Mouse (Mus musculus) kidney, adult 11 months (tissue): ENCODE measurements around the gene Tbc1d13.
"Not testable (repeated sequence)": the region's sequence is repeated elsewhere in the genome, so short reads cannot be mapped to it uniquely, and the experiment has no call there.

Experiments used
- DNase-seq: peaks from one replicate; pipeline ENCODE4 v3.0.0; 2022

Tbc1d13 gene

DNA sequence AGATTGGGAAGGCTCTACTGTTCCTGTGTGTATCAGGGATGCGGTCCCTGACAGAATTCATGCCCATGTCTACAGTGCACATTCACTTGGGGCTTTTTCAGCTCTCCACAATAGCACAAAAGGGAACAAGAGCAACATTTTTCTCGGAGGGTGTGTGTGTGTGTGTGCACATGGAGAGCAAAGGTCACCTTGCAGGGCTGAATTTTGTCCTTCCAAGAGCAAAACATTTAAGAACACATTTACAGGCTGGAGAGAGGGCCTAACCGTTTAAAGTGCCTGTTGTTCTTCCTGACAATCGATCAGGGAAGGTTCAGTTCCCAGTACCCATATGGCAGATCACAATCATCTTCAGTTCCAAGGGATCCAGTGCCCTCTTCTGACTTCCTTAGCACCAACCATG lies 3.4 kb upstream of the Tbc1d13 start:
- DNase-seq, result peak; percentile 58

GRCm38 (mm10) chr2:30131240-30131639 lies 2.3 kb upstream of the Tbc1d13 start:
- DNase-seq, result not testable (repeated sequence)

- DNase-seq, result peak; percentile 89
Observed at GRCm38 (mm10) chr2:30132801-30133612, 539 bp upstream of the Tbc1d13 start.

DNA sequence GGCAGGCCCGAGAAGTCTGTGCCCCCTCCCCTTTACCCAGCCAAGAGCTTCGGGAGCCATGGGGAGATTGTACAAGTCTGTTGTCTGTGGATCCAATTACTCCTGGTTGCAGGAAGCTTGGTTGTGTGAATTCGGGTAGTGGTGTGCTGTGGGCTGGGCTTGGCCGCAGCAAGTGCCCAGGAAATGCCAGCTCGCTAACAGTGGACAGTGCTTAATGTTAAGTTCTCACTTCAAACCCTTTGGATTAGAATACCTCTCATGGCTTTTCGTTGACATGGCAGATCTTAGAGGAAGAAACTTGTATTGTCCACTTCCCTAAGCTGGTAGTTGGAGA lies 799 bp downstream of the Tbc1d13 start:
- no peak for DNase-seq

- DNase-seq, result peak; percentile 85
Observed at GRCm38 (mm10) chr2:30134928-30135620, 1.5 kb downstream of the Tbc1d13 start.

GRCm38 (mm10) chr2:30136458-30136857 lies 2.9 kb downstream of the Tbc1d13 start:
- peak; percentile 65 for DNase-seq

DNA sequence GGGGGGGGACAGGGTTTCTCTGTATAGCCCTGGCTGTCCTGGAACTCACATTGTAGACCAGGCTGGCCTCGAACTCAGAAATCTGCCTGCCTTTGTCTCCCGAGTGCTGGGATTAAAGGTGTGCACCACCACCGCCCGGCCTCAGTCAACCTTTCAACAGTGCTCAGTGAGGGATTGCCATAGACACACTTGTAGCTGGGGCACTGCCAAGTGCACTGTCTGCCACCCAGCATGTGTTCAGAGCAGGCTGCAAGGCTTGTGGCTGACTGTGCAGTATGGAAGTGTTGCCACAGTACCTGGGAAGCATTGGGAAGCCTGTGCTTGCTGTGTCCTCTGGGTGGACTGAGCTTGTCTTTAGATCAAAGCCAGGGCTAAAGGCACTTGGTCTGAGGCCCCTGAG lies 6.5 kb downstream of the Tbc1d13 start:
- DNase-seq, result not testable (repeated sequence)

GRCm38 (mm10) chr2:30144436-30144835 lies 10.9 kb downstream of the Tbc1d13 start:
- DNase-seq, result no peak

- peak; percentile 91 for DNase-seq
Observed at GRCm38 (mm10) chr2:30147466-30147865, 13.9 kb downstream of the Tbc1d13 start.

DNA sequence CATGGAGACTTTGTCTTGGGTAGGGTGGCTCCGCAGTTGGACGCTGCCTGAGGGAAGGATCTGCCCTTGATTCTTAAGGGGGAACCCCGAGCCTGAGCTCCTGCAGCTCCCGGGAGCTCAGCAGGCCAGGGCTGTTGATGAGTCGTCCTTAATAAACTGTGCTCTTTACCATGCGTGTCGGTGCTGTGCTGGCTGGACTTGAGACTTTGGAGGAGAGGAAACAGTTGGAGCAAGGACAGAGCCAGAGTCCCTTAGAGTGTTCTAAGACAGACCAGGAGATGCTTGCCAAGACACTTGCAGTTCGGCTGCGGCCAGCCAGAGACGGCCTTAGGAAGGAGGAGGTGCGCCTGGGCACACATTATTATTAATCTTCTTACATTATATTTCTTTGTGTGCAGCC lies 18.3 kb downstream of the Tbc1d13 start:
- peak; percentile 73 for DNase-seq

- DNase-seq, result no peak
Observed at GRCm38 (mm10) chr2:30152616-30153015, 19.1 kb downstream of the Tbc1d13 start.

DNA sequence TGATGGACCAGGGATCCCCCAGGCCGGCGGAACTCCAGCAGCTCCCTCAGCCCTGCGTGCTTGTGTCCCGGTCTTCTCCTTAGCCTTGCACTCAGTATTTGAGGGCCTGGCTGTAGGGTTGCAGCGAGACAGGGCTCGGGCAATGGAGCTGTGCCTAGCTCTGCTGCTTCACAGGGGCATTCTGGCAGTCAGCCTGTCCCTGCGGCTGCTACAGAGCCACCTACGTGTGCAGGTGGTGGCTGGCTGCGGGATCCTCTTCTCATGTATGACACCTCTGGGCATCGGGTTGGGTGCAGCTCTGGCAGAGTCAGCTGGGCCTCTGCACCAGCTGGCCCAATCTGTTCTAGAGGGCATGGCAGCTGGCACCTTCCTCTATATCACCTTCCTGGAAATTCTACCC lies 26.3 kb downstream of the Tbc1d13 start:
- not testable (repeated sequence) for DNase-seq

- no peak for DNase-seq
Observed at GRCm38 (mm10) chr2:30161809-30162208, 28.3 kb downstream of the Tbc1d13 start.

- DNase-seq, result no peak
Observed at GRCm38 (mm10) chr2:30164340-30164932, 30.9 kb downstream of the Tbc1d13 start.

GRCm38 (mm10) chr2:30166677-30167076 lies 33.1 kb downstream of the Tbc1d13 start:
- DNase-seq, result no peak

GRCm38 (mm10) chr2:30171371-30171996 lies 37.9 kb downstream of the Tbc1d13 start, which contains the start of gene Endog:
TSS of gene Endog (plus strand) at chr2:30171493.
- peak; percentile 92 for DNase-seq

- DNase-seq, result no peak
Observed at GRCm38 (mm10) chr2:30171997-30172382, 38.4 kb downstream of the Tbc1d13 start.

GRCm38 (mm10) chr2:30173541-30174240 lies 40.1 kb downstream of the Tbc1d13 start:
- DNase-seq, result no peak

GRCm38 (mm10) chr2:30175897-30176296 lies 42.4 kb downstream of the Tbc1d13 start:
- no peak for DNase-seq

GRCm38 (mm10) chr2:30176561-30176960 lies 43.0 kb downstream of the Tbc1d13 start:
- DNase-seq, result peak; percentile 60

DNA sequence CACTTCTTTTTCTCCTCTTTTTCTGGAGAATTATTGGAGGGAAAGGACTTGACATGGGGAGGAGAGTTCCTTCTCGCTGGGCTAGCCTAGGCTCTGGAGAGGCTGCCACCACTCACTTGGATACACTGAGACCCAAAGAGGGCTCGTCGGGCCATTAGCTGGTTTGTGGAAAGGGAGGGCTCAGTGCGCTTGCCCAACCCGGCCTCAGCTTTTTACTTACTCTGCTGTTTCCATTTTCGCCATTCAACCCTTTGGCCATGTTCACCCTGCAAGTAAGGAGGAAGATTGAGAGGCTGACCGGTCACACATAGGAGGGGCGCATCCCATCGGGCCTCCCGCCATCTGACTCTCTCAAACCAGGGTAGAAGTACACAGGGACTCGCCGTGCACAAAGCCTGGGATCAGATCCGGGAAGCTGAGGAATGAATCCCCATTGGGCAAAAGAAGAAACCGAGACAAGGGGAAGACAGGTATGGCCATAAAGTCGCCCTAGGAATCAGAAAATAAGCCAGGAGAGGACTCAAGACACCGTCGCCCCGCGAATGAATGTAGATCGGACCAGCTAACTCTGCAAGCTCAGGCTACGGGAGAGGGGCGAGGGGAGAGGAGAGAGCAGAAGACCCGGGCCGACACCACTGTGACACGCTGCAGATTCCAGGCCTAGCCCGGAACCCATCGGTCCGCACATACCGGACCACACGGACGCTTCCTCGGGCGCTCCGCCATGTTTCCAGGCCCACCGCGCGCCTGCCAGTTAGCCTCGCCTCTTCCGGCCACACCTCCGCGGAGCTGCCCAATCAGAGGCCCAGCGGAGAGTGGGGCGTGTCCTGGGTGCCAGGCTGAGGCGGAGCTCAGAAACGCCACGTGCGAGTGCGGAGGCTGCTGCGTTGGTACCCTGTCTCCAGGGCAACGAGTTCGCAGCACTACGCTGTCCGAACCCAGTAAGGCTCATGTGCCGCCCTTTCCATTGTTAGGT lies 44.4 kb downstream of the Tbc1d13 start, which contains the start of gene Spout1:
Spout1 (minus strand) TSS at position 760 of the 976 bp plus-strand sequence.
- DNase-seq, result peak; percentile 94
